Mouse (Mus musculus) frontal cortex, postnatal 14 days (tissue): ENCODE results near the gene Gm5751.
A peak's percentile ranks its signal among the peaks of the same experiment; 100 is the strongest.
"Not testable (repeated sequence)": the region's sequence is repeated elsewhere in the genome, so short reads cannot be mapped to it uniquely, and the experiment has no call there.

ENCODE experiments used
- DNase-seq, 2 experiments: peaks; one replicate each; pipeline ENCODE4 v3.0.0; 2022; ENCODE audit warnings: low spot score in 2 of 2

The Gm5751 gene

DNA sequence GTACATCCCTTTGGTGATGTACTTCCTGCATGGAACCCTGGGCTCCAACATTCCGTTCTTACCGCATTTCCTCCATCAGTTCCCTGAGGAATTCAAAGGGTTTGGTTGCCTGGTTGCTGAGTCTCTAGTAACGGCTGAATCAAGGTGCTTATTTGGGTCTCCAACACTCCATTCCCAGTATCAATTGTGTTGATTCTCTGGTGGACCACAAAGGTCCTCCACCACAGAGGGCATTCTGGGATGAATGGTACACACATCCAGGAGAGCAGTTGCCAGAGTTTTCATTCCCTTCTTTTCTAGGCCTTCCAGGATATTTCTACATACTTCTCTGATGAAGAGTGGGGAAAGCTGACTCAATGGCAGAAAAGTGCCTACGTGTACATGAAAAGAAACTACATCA, at the start of gene Gm5751:
Gene Gm5751, plus strand, starts transcription at position 301 of the 400 bp plus-strand sequence.
- not testable (repeated sequence) for DNase-seq

DNA sequence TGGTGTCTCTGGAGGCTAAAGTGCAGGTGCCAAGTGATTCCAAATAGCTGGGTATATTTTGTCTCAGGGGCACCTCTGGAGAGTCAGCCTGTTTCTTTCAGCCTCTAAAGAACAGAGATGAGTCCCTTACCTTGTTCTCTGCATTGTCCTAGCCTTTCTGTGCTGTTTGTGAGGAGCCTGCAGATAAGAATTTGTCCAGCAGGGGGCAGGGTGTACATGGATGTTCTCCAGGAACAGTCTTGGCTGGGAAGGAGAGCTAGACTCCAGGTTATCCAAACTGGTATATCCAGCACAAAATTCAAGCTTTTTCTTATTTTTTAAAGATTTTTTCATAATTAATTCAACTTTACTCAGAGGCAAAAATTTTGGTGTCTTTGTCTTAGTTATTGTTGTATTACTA, 42.0 kb upstream of the Gm5751 start:
- peak; percentile 11 to 47 for DNase-seq

DNA sequence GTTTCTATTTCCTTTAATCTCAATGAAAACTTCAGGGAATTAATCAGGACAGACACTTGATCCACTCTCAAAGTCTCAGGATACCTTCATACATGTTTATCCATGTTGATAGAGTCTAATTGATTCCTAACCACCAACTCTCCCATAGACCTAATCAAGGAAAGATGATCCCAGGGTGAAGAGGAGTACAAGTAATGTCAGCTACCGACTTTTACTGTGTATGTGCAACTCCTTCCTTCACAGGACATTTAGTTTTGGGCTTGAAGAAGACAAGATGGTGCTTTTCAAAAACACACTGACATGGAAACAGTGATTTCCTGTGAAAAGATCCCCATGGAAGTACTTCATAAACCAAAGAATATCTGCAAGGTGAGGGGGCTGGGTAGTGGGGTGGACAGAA, 30.4 kb upstream of the Gm5751 start, which contains the start of gene Gm6592:
Gene Gm6592, plus strand, starts transcription at position 301 of the 400 bp plus-strand sequence.
- DNase-seq = no peak

DNA sequence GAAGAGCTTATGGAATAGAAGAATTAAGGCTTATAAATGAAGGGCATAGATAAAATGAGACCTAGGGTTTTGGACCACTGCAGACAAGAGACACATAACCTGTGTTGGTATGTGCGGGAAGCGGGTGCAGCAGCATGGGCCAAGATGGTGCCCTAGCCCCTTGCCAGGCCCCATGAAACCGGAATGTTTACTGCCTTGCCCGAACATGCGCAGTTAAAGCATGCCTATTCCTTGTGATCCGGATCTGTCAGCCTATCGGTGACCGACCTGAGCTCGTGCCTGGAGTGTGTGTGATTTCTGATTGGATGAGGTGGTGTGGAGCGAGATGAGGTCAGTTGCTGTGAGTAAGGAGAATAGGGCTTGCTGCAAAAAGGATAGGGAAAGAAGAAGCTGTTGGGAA, 21.6 kb upstream of the Gm5751 start:
- no peak for DNase-seq

GRCm38 (mm10) chrX:8864331-8864730, 9.7 kb upstream of the Gm5751 start:
- peak; percentile 40 to 64 for DNase-seq

GRCm38 (mm10) chrX:8884336-8884735, 10.3 kb downstream of the Gm5751 start:
- no peak for DNase-seq

DNA sequence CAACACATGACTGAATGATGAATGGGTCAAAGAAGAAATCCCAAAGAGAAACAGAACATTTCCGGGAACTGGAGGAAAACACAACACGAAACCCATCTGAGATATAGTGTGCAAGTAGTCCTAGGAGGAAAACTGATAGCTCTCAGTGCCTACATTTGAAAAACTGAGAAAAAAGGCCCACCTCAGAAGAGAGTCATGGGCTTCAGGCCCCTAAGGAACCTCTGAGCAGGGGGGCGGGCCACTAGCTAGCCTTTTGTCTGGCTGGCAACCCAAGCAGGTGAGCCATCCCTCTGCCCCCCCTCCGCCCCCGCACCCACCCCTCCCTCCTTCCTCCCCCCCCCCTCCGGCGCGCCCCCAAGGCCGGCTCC, 17.9 kb downstream of the Gm5751 start:
- DNase-seq = no peak

DNA sequence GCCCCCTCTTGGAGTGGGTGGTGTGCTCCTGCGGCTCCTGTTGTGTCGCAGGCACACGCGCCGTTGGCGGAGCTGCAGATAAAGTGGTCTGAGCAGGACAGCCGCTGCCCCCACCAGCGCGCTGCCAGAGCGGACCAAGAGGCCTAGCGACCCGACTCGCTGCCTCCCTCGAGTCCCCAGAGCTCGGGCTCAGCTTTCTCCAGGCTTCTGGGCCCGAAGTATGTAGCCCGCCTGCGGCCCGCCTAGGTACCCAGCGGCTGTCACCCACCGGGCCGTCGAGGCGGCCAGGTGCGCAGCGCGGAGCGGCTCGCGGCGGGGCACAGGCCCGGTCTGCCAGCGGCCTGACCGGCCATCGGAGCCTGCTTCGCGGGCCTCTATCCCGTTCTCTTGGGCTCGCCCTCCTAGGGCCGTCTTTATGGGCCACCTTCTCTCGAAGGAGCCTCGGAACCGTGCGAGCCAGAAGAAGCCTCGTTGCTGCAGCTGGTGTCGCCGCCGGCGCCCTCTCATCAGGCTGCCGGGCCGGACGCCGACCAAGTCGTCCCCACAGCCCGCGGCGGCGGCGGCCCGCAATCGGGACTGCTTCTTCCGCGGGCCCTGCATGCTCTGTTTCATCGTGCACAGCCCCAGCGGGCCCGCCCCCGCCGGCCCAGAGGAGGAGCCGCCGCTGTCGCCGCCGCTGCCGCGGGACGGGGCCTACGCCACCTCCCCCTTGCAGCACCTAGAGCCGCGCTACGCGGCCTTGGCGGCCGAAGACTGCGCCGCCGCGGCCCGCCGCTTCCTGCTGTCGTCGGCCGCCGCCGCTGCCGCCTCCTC, 18.5 kb downstream of the Gm5751 start, which contains the start of gene B630019K06Rik:
Gene B630019K06Rik, plus strand, starts transcription at position 40 of the 813 bp plus-strand sequence.
- peak; percentile 21 to 35 for DNase-seq

GRCm38 (mm10) chrX:8893182-8893651, 19.2 kb downstream of the Gm5751 start:
- DNase-seq = peak in 1 of 2 experiments; percentile 11

DNA sequence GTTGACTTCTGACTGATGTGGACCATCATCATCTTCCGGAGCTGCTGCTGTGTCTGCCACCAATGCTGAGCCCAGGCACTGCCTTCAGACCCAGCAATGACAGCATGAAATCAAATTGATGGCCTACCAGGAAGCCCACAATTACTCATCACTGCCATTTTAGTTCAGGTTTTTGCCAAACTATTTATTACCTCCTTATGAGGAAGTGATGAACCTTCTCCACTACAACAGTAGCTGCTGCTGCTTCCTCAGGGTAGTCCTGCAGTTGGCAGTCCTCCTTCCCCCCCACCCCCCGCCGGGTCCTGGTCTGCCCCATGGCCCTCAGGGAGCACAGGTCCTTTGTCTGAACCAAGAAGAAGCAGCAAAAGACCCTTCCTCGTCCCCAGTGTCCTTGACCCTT, 26.8 kb downstream of the Gm5751 start:
- DNase-seq = no peak

DNA sequence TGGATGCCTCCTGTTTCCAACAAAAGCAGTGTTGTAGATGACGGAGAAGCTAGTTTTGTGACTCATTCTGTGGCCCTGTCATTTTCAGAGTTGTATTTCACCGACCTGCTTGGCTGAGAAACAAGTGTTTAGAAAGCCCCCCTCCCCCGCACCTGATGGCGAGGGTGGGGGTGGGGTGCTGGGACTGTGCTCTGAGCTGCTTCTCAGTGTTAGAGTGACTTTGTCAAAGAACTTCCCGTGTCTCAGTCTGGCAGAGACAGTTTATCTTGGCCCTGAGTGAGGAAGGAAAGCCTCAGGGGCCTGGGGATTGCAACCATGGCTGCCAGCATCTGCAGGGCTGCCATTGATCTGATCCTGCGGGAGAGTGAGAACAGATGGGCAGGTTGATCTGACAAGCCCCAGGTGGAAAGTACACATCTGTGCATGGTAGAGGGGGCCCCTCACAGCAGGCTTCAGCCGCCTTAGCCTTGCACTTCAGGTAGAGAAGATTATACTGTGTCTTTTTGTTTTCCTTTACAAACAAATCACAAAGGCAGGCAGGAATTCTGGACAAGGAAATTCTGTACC, 27.9 kb downstream of the Gm5751 start:
- no peak for DNase-seq

- no peak for DNase-seq
Measured at GRCm38 (mm10) chrX:8921080-8921479, 47.0 kb downstream of the Gm5751 start.

DNA sequence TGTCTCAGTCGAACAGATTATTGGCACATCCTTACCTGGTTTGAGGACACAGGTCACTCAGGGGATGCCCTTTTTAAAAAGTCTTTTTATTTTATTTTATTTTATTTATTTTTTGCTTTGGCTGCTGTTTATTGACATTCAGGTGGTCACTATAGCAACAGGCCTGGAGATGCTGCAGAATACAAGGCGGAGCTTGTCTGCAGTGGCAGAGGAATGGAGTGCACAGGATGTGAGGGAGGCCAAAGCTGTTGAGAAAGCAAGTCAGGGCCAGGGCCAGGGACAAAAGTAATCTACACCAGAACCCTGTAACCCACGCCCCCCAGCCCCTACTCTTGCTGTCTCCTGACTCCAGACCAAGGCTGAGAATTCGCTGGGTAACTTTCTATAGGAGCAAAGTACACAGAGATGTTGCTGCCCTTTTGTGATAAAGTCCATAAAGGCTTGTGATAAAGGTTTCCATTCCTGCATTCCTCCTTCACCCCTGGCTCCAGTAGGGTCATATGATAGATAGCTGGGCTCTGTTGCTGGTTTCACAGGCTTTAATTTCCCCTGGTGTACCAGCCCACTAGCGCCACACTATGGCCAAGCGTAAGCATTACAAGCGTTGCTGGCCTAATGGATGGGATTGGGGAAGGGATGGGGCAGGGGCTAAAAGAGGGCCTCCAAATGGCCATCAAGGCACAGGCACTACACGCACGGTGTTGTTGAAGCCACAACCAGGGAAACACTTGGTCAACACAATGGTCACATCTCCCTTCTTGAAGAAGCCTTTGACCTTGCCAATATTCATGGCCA, 48.0 kb downstream of the Gm5751 start:
- no peak for DNase-seq

GRCm38 (mm10) chrX:8927308-8927707, 53.3 kb downstream of the Gm5751 start:
- no peak for DNase-seq
